In the genomic region with DNA sequence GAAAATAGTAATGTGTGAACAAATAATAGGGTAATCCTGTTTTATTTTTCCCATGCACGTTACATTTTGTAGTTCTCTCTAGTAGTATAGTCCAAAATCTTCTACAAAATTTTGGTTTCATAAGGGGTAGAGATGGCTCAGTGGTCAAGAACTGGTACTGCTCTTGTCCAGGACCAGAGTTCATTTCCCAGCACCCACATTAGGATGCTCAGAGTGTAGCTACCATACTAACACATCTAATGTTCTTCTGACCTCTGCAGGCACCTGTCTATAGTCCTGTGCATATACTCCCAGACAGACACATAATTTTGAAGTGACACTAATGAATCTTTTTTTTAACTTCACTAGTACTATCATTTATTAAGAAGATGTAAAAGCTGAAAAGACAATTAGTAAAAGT, we compare ENCODE assay signal across 9 mouse cellular contexts. TPM values are rescaled to one million over a fixed set of nuclear protein-coding genes. Genes with fewer than 3 reads are reported as not detected.
DNase-seq lines count a peak whose midpoint lies in the region; ATAC-seq and TF ChIP-seq lines count a peak whose summit lies in the region.
"Had no signal": no experiment of that assay in that cellular context is flagged by ENCODE, and none has a peak within 500 bp of the region (broad histone marks: within the 10 kb centered on the region; RNA-seq: fewer than 3 reads in every experiment).

No protein-coding gene starts in this region.

- no peak overlapping the region for H3K27ac ChIP-seq in heart, embryonic 12.5 days (ENCODE audit: poor library complexity, severe bottlenecking)
- H3K27ac ChIP-seq in lung, embryonic 14.5 days (ENCODE audit: low read depth) = no peak overlapping the region
- H3K27ac ChIP-seq in embryonic facial prominence, embryonic 12.5 days = no peak overlapping the region
- H3K27ac ChIP-seq in macrophage = peak overlapping the region; percentile 96
- no peak overlapping the region for H3K27ac ChIP-seq in forebrain, embryonic 15.5 days (replicated peaks)
- H3K27ac ChIP-seq: neural tube, embryonic 12.5 days had no signal

- DNase-seq in heart, postnatal 14 days = no peak
- no peak for DNase-seq in lung, embryonic 14.5 days
- DNase-seq in lung, adult 2 months = no peak
- no peak for DNase-seq in thymus, postnatal 14 days

- H3K9me3 ChIP-seq in heart, embryonic 12.5 days (replicated peaks) = no peaks in the 10 kb centered on the region
- no peaks in the 10 kb centered on the region for H3K9me3 ChIP-seq in lung, embryonic 14.5 days (ENCODE audit: low read depth, low read length)
- no peaks in the 10 kb centered on the region for H3K9me3 ChIP-seq in embryonic facial prominence, embryonic 12.5 days
- no peaks in the 10 kb centered on the region for H3K9me3 ChIP-seq in forebrain, embryonic 15.5 days
- H3K9me3 ChIP-seq: neural tube, embryonic 12.5 days had no signal

- H3K4me2 ChIP-seq in heart, embryonic 12.5 days = peak overlapping the region; percentile 38; the same call in 1 of the 2 replicates
- peak overlapping the region; percentile 75 for H3K4me2 ChIP-seq in lung, embryonic 14.5 days
- H3K4me2 ChIP-seq in embryonic facial prominence, embryonic 12.5 days (replicated peaks) = peak overlapping the region; percentile 57
- no peak overlapping the region for H3K4me2 ChIP-seq in forebrain, embryonic 15.5 days (replicated peaks)

- intact Hi-C loops in heart, postnatal 14 days (cut with DNase I) = loop anchor here (2.0 kb wide), 1 partner anchor 77 kb away; the partner anchor contains the start of gene Tspyl1

- TF ChIP-seq POLR2A in lung, adult 2 months (IDR thresholded peaks at IDR 0.05; ENCODE audit: borderline replicate concordance, extremely low read depth, low read depth, low read length) = no peak

- H3K4me1 ChIP-seq in heart, embryonic 12.5 days (replicated peaks) = peaks cover 7% of the 10 kb centered on the region; the same call in 1 of the 2 replicates
- no peaks in the 10 kb centered on the region for H3K4me1 ChIP-seq in lung, embryonic 14.5 days (ENCODE audit: insufficient read depth)
- H3K4me1 ChIP-seq in lung, adult 2 months (ENCODE audit: control insufficient read depth, insufficient read depth, low read length) = no peaks in the 10 kb centered on the region
- H3K4me1 ChIP-seq in embryonic facial prominence, embryonic 12.5 days = peaks cover 20% of the 10 kb centered on the region
- peaks cover 11% of the 10 kb centered on the region for H3K4me1 ChIP-seq in forebrain, embryonic 15.5 days
- H3K4me1 ChIP-seq: neural tube, embryonic 12.5 days had no signal

- no peaks in the 10 kb centered on the region for H3K36me3 ChIP-seq in heart, embryonic 12.5 days
- no peaks in the 10 kb centered on the region for H3K36me3 ChIP-seq in lung, embryonic 14.5 days (ENCODE audit: insufficient read depth)
- no peaks in the 10 kb centered on the region for H3K36me3 ChIP-seq in embryonic facial prominence, embryonic 12.5 days
- no peaks in the 10 kb centered on the region for H3K36me3 ChIP-seq in macrophage (ENCODE audit: inconsistent target)
- H3K36me3 ChIP-seq in forebrain, embryonic 15.5 days = no peaks in the 10 kb centered on the region
- H3K36me3 ChIP-seq: neural tube, embryonic 12.5 days had no signal

- H3K4me3 ChIP-seq in heart, embryonic 12.5 days = no peak overlapping the region
- H3K4me3 ChIP-seq in lung, embryonic 14.5 days (ENCODE audit: low read depth, low read length) = peak overlapping the region; percentile 84
- no peak overlapping the region for H3K4me3 ChIP-seq in lung, adult 2 months (replicated peaks; ENCODE audit: extremely low read depth, low read depth, low read length)
- H3K4me3 ChIP-seq in embryonic facial prominence, embryonic 12.5 days = no peak overlapping the region
- H3K4me3 ChIP-seq in macrophage (ENCODE audit: inconsistent target) = peak overlapping the region; percentile 92
- no peak overlapping the region for H3K4me3 ChIP-seq in forebrain, embryonic 15.5 days

- ATAC-seq in heart, embryonic 12.5 days (ENCODE audit: insufficient number of reproducible peaks, low FRiP score) = no peak
- no peak for ATAC-seq in lung, embryonic 14.5 days (ENCODE audit: insufficient read depth)
- no peak for ATAC-seq in embryonic facial prominence, embryonic 12.5 days (ENCODE audit: insufficient number of reproducible peaks, insufficient read depth, low FRiP score, low TSS enrichment)
- no peak for ATAC-seq in forebrain, embryonic 15.5 days (replicated peaks)

- no peak for TF ChIP-seq CTCF in lung, embryonic 14.5 days (IDR thresholded peaks at IDR 0.05; ENCODE audit: low read depth)
- TF ChIP-seq CTCF in lung, adult 2 months (IDR thresholded peaks at IDR 0.05; ENCODE audit: insufficient read depth, low read length) = no peak

- no peak overlapping the region for H3K9ac ChIP-seq in heart, embryonic 12.5 days
- no peak overlapping the region for H3K9ac ChIP-seq in lung, embryonic 14.5 days
- H3K9ac ChIP-seq in embryonic facial prominence, embryonic 12.5 days = no peak overlapping the region
- H3K9ac ChIP-seq in forebrain, embryonic 15.5 days (replicated peaks) = no peak overlapping the region

- 88% methylated on average over 1 of the region's 1 CpGs for WGBS in heart, embryonic 12.5 days
- 79% methylated on average over 1 of the region's 1 CpGs for WGBS in lung, embryonic 14.5 days
- 93% methylated on average over 1 of the region's 1 CpGs for WGBS in lung, adult 2 months
- 84% methylated on average over 1 of the region's 1 CpGs for WGBS in embryonic facial prominence, embryonic 12.5 days
- WGBS in macrophage (ENCODE audit: missing documents) = 91% methylated on average over 1 of the region's 1 CpGs
- WGBS in forebrain, embryonic 15.5 days = 100% methylated on average over 1 of the region's 1 CpGs

- peaks cover 61% of the 10 kb centered on the region for H3K79me2 ChIP-seq in macrophage (ENCODE audit: inconsistent target)

- no peaks in the 10 kb centered on the region for H3K27me3 ChIP-seq in heart, embryonic 12.5 days (replicated peaks)
- H3K27me3 ChIP-seq in lung, embryonic 14.5 days (ENCODE audit: insufficient read depth, low read length) = no peaks in the 10 kb centered on the region
- no peaks in the 10 kb centered on the region for H3K27me3 ChIP-seq in embryonic facial prominence, embryonic 12.5 days
- no peaks in the 10 kb centered on the region for H3K27me3 ChIP-seq in forebrain, embryonic 15.5 days
- H3K27me3 ChIP-seq: neural tube, embryonic 12.5 days had no signal

RNA-seq across cellular contexts. Expression of gene Dse, which starts 1.7 kb away (rescaled TPM):
- 19.9 and 22.0 TPM in 2 replicates for polyA plus RNA-seq in heart, embryonic 12.5 days (2016; fragmentation: Nextera tagmentation; extraction: Ambion mirVana)
- 1 to 10 TPM; 5.7 to 6.7 TPM for total RNA-seq in heart, postnatal 14 days (2021)
- 40.9 and 41.4 TPM in 2 replicates for polyA plus RNA-seq in lung, embryonic 14.5 days (2014; fragmentation: Nextera tagmentation; extraction: Ambion mirVana)
- polyA plus RNA-seq in lung, adult 2 months (2012; rRNA removed) = 12.4 and 16.2 TPM in 2 replicates
- 47.5 and 49.3 TPM in 2 replicates for polyA plus RNA-seq in embryonic facial prominence, embryonic 12.5 days (2016; fragmentation: Nextera tagmentation; extraction: Ambion mirVana)
- 100 to 1,000 TPM; 111 to 566 (median 290) TPM for total RNA-seq in macrophage (2018; cell fraction: chromatin; rRNA removed)
- 100 to 1,000 TPM; 101 to 200 (median 136) TPM for total RNA-seq in macrophage (2018; cell fraction: cytosol; rRNA removed)
- total RNA-seq in macrophage (2018; cell fraction: nucleus; rRNA removed) = 100 to 1,000 TPM; 148 to 576 (median 332) TPM
- 52.7 to 100 TPM (median 77.5 TPM) in 3 replicates for polyA plus RNA-seq in macrophage (2018)
- polyA plus RNA-seq in forebrain, embryonic 15.5 days (2015; fragmentation: Nextera tagmentation; extraction: Ambion mirVana) = 4.3 and 4.7 TPM in 2 replicates

Comparison
In these comparisons a context has a peak if more than half of its experiments do, and no peak if none do; other contexts are left out.
1. H3K4me3 ChIP-seq: peak in lung, embryonic 14.5 days (single experiment) and macrophage (single experiment); none in heart, embryonic 12.5 days (single experiment), lung, adult 2 months (single experiment), embryonic facial prominence, embryonic 12.5 days (single experiment) and forebrain, embryonic 15.5 days (single experiment).